Mouse (Mus musculus) cerebellum, adult 2 months (tissue): ENCODE results near the gene Gmcl1.

Source experiments
- CTCF ChIP-seq: fragments of 200-500 bp; IDR thresholded peaks from 2 replicates; pipeline ENCODE4 v1.5.1; 2011; ENCODE audit warnings: low read depth, mild to moderate bottlenecking, control low read depth, low read length, moderate library complexity, borderline replicate concordance; ENCODE audit not compliant: insufficient read depth
- POLR2A ChIP-seq: fragments of 200-500 bp; IDR thresholded peaks from 2 replicates; pipeline ENCODE4 v1.6.1; 2011; ENCODE audit warnings: low read length, control low read depth, borderline replicate concordance; ENCODE audit not compliant: insufficient read depth

DNA sequence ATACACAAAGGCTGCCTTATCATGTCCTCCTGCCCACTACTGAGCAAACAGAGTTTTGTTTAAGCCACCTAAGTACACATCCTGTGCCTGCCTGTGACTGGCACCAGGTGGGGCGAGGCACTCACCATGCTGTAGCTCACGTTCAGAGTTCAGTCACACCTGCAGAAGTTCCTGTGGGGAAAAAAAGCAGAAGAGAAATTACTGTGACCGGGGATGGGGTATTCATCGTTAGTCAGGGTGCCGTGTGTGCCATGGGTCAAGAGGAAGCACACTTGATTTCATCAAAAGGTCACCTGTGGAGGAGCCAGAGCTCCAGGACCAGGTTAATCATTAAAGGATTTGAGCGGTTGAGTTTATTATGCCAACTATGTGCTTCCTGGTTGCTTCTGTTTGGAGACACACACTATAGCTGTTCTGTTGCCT is 32.5 kb upstream of the Gmcl1 start:
- TF ChIP-seq CTCF (no peak), POLR2A (no peak)
